In genomic region chr19:34334300-34334699, GRCm38 (mm10) we compare ENCODE assay signal across 9 mouse cellular contexts. TPM values are rescaled to one million over a fixed set of nuclear protein-coding genes. Genes with fewer than 3 reads are reported as not detected.
DNase-seq lines count a peak whose midpoint lies in the region; ATAC-seq and TF ChIP-seq lines count a peak whose summit lies in the region.
"Had no signal": no experiment of that assay in that cellular context is flagged by ENCODE, and none has a peak within 500 bp of the region (broad histone marks: within the 10 kb centered on the region; RNA-seq: fewer than 3 reads in every experiment).

No protein-coding gene starts in this region.

- H3K4me1 ChIP-seq in liver, embryonic 12.5 days: no peaks in the 10 kb centered on the region
- no peaks in the 10 kb centered on the region for H3K4me1 ChIP-seq in forebrain, postnatal 0 days (ENCODE audit: insufficient read depth)
- H3K4me1 ChIP-seq in hindbrain, postnatal 0 days (ENCODE audit: insufficient read depth, low read length): no peaks in the 10 kb centered on the region
- H3K4me1 ChIP-seq: embryonic facial prominence, embryonic 15.5 days had no signal

- no peaks in the 10 kb centered on the region for H3K27me3 ChIP-seq in liver, embryonic 12.5 days (replicated peaks)
- H3K27me3 ChIP-seq in forebrain, postnatal 0 days (ENCODE audit: insufficient read depth, low read length): no peaks in the 10 kb centered on the region
- no peaks in the 10 kb centered on the region for H3K27me3 ChIP-seq in hindbrain, postnatal 0 days (ENCODE audit: insufficient read depth, low read length)
- H3K27me3 ChIP-seq: embryonic facial prominence, embryonic 15.5 days had no signal

- no peak for ATAC-seq in liver, embryonic 12.5 days
- ATAC-seq in cerebellum, adult (ENCODE audit: insufficient number of reproducible peaks, low FRiP score, low TSS enrichment): peak; percentile 64; the same call in 1 of the 2 replicates
- ATAC-seq in forebrain, postnatal 0 days: peak; percentile 88
- 0 out of 2 replicates have a peak, but pooled peaks have one; percentile 68 for ATAC-seq in hindbrain, postnatal 0 days

- intact Hi-C loops in left cerebral cortex, postnatal 36 days (cut with DNase I): loop anchor here (1.0 to 10.0 kb wide), 5 partner anchors 89 to 441 kb away; no protein-coding TSS in a partner anchor

- no peak overlapping the region for H3K27ac ChIP-seq in liver, embryonic 12.5 days
- H3K27ac ChIP-seq in forebrain, postnatal 0 days (ENCODE audit: low read depth, low read length): no peak overlapping the region
- H3K27ac ChIP-seq in hindbrain, postnatal 0 days: no peak overlapping the region
- H3K27ac ChIP-seq: embryonic facial prominence, embryonic 15.5 days had no signal

- peak; percentile 92 for TF ChIP-seq CTCF in forebrain, postnatal 0 days (IDR thresholded peaks at IDR 0.05; ENCODE audit: low read depth)
- TF ChIP-seq CTCF in hindbrain, postnatal 0 days (IDR thresholded peaks at IDR 0.05; ENCODE audit: low read depth): peak; percentile 91

- H3K9ac ChIP-seq in liver, embryonic 12.5 days: no peak overlapping the region
- H3K9ac ChIP-seq in forebrain, postnatal 0 days: no peak overlapping the region
- no peak overlapping the region for H3K9ac ChIP-seq in hindbrain, postnatal 0 days (replicated peaks; ENCODE audit: low read length)
- H3K9ac ChIP-seq: embryonic facial prominence, embryonic 15.5 days had no signal

- no peak overlapping the region for H3K4me3 ChIP-seq in liver, embryonic 12.5 days
- no peak overlapping the region for H3K4me3 ChIP-seq in forebrain, postnatal 0 days (ENCODE audit: low read depth, low read length)
- H3K4me3 ChIP-seq in hindbrain, postnatal 0 days (ENCODE audit: low read length): no peak overlapping the region
- H3K4me3 ChIP-seq: embryonic facial prominence, embryonic 15.5 days had no signal

- H3K36me3 ChIP-seq in liver, embryonic 12.5 days: no peaks in the 10 kb centered on the region
- no peaks in the 10 kb centered on the region for H3K36me3 ChIP-seq in forebrain, postnatal 0 days (ENCODE audit: insufficient read depth)
- no peaks in the 10 kb centered on the region for H3K36me3 ChIP-seq in hindbrain, postnatal 0 days (ENCODE audit: insufficient read depth, low read length)
- H3K36me3 ChIP-seq: embryonic facial prominence, embryonic 15.5 days had no signal

- WGBS in liver, embryonic 12.5 days (ENCODE audit: insufficient replicate concordance): 0% methylated on average over 2 of the region's 2 CpGs
- WGBS in forebrain, postnatal 0 days: 4% methylated on average over 2 of the region's 2 CpGs
- WGBS in hindbrain, postnatal 0 days: 0% methylated on average over 2 of the region's 2 CpGs

- H3K9me3 ChIP-seq in liver, embryonic 12.5 days (replicated peaks): no peaks in the 10 kb centered on the region
- no peaks in the 10 kb centered on the region for H3K9me3 ChIP-seq in forebrain, postnatal 0 days (ENCODE audit: low read length)
- H3K9me3 ChIP-seq in hindbrain, postnatal 0 days (ENCODE audit: low read length): no peaks in the 10 kb centered on the region
- H3K9me3 ChIP-seq: embryonic facial prominence, embryonic 15.5 days had no signal

- H3K4me2 ChIP-seq in liver, embryonic 12.5 days: no peak overlapping the region
- no peak overlapping the region for H3K4me2 ChIP-seq in forebrain, postnatal 0 days (ENCODE audit: low read depth)
- no peak overlapping the region for H3K4me2 ChIP-seq in hindbrain, postnatal 0 days (ENCODE audit: low read depth, low read length)
- H3K4me2 ChIP-seq: embryonic facial prominence, embryonic 15.5 days had no signal

- DNase-seq in liver: peak; percentile 49
- peak; percentile 87 for DNase-seq in forebrain, postnatal 0 days
- peak; percentile 87 for DNase-seq in hindbrain, postnatal 0 days (ENCODE audit: low spot score)
- peak; percentile 45 to 66 for DNase-seq in left cerebral cortex, postnatal 36 days (ENCODE audit: low spot score in 2 of 2)
- DNase-seq in naive thymus-derived CD4-positive, alpha-beta T cell, adult 2 months (ENCODE audit: low read depth): peak; percentile 82
- peak; percentile 17 to 49 for DNase-seq in spleen, postnatal 36 days (ENCODE audit: low spot score in 2 of 2)

RNA-seq across cellular contexts. Expression of gene Fas, which starts 43.8 kb away (rescaled TPM):
- 0.74 and 1.4 TPM in 2 replicates for polyA plus RNA-seq in liver, embryonic 12.5 days (2016; fragmentation: Nextera tagmentation; extraction: Ambion mirVana)
- 0.77 and 2.5 TPM in 2 replicates for total RNA-seq in forebrain, postnatal 0 days (2014; rRNA removed)
- 0.85 and 0.94 TPM in 2 replicates for polyA plus RNA-seq in forebrain, postnatal 0 days (2015; fragmentation: Nextera tagmentation; extraction: Ambion mirVana)
- 0.47 and 0.78 TPM in 2 replicates for total RNA-seq in hindbrain, postnatal 0 days (2014; rRNA removed)
- polyA plus RNA-seq in hindbrain, postnatal 0 days (2015; fragmentation: Nextera tagmentation; extraction: Ambion mirVana): 2.4 and 2.8 TPM in 2 replicates
- 1 to 10 TPM; 1.6 to 1.7 TPM for total RNA-seq in left cerebral cortex, postnatal 36 days (2021)

Comparison
In these comparisons a context has a peak if more than half of its experiments do, and no peak if none do; other contexts are left out.
1. DNase-seq: peak in every context shown above with its lines; median percentile 87 in forebrain, postnatal 0 days; 87 in hindbrain, postnatal 0 days; 82 in naive thymus-derived CD4-positive, alpha-beta T cell, adult 2 months; 56 in left cerebral cortex, postnatal 36 days; 49 in liver; 33 in spleen, postnatal 36 days.